Mouse (Mus musculus) retina, embryonic 14.5 days (tissue): ENCODE measurements around the gene Sugt1.

ENCODE experiments used
- DNase-seq: peaks from one replicate; pipeline ENCODE4 v3.0.0-alpha.2; 2015; ENCODE audit warnings: low spot score

Sugt1 gene

DNA sequence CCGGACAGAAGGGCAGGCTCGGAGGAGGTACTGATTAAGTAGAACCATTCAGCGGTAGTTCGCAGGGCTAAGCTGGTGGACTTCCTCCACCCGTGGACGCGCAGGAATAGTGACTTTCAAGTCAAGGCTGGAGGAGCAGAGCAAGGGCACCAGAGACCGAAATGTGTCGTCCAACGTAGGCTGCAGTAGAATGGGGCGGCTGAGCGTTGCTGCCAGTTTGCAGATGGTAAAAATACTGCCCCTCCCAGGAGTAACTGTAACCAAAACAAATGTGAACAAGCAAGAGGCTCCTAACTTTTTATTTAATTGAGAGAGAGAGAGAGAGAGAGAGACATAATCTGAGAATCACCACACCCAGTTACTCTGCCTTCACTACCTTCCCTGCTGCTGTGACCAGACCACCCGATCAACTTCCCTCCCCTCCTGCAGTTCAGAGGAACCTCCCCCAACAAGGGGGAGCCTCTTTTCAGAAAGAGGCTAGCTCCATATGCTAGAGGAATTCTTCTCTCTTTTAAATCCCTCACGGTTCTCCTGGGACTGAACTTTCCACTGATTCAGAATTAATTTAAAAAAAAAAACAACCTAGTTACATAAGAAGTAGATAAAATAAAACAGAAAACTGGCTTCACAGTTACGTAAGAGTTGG lies 89.7 kb downstream of the Sugt1 start:
- DNase-seq: no peak

DNA sequence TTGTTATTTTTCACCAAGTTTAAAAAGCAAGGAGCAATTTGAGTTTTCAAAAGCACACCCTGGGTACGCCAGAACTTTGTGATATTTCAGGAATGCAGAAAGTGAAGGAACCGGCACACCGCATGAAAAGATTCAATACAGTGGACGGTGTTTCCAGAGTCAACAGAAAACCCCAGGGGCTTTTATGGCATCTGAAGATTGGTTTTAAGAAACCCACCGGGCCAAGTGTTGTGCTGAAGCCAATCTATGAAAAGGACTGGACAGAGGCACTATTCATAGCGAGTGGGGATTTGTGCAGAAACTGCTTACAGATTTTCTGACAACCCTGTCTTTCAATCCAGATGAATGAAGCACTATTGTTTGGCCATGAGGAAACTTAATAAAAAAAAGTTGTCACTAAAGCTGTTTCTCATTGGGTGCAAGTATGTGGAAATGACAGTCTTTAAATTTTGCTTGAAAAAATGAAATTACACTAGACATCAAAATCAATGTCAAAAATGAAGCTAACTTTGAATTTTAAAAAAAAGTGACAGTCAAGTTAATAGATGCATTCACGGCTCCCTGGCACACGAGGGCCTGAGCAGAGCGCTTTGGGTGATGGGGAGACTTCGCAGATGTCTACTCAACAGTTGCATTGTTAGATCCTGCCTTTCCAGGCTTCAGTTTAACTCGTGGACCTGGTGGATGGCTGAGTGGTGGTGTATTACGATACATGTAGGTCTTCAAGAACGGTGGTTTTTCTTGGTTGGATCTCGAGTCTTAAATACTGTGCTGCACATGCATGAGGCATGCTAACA lies 90.6 kb downstream of the Sugt1 start:
- DNase-seq: no peak

DNA sequence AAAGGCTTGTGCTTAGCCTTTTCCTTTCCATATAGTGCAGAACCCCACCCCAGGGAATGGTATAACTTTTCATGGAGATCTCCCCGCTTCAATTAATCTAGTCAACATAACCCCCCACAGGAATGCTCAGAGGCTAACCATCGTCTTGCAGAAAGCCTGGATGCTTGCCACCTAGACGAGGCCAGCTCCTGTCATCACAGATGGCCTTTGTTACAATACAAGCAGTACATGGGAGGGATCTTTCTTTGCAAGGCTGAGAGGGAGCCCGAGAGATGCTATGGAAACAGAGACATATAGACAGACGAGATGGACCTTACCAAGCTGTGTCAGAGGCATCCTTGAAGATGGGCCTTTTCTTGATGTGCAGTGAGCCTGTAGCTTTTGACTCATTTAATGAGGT lies 93.2 kb downstream of the Sugt1 start:
- DNase-seq: no peak
